Mouse (Mus musculus) ES-E14 (cell line): ENCODE results near the gene Asb5.

Experiments
- CHD2 ChIP-seq: IDR thresholded peaks from 2 replicates; pipeline ENCODE4 v1.6.1; 2014; ENCODE audit warnings: mild to moderate bottlenecking, low read depth, low read length, inconsistent platforms
- HCFC1 ChIP-seq: IDR thresholded peaks from 2 replicates; pipeline ENCODE4 v1.6.1; 2012; ENCODE audit warnings: low read length, inconsistent platforms, borderline replicate concordance; ENCODE audit not compliant: insufficient read depth
- MAFK ChIP-seq: IDR thresholded peaks from 2 replicates; pipeline ENCODE4 v1.6.1; 2014; ENCODE audit warnings: mild to moderate bottlenecking, low read depth, low read length, inconsistent platforms; ENCODE audit not compliant: insufficient read depth

DNA sequence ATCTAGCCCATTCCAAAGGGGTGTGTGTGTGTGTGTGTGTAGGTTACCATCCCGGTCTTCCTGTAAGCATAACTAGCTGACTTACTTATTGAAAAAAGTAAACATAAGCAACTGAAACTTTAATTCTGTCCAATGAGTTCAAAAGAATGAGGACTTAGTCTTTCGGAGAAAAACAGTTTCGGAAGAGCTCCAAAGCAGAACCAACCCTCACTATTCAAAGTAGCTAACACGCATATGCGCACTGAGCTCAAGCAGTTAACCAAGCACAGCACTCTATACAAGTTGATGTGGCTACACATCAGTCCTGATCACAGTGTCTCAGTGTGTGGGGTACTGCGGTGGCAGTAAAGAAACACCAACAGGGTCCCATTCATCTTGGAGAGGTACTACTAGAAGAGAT, 2.7 kb upstream of the Asb5 start:
- TF ChIP-seq MAFK (no peak), HCFC1 (no peak), CHD2 (no peak)
